Mouse (Mus musculus): ENCODE measurements around the gene Nphp4.

The Nphp4 gene

DNA sequence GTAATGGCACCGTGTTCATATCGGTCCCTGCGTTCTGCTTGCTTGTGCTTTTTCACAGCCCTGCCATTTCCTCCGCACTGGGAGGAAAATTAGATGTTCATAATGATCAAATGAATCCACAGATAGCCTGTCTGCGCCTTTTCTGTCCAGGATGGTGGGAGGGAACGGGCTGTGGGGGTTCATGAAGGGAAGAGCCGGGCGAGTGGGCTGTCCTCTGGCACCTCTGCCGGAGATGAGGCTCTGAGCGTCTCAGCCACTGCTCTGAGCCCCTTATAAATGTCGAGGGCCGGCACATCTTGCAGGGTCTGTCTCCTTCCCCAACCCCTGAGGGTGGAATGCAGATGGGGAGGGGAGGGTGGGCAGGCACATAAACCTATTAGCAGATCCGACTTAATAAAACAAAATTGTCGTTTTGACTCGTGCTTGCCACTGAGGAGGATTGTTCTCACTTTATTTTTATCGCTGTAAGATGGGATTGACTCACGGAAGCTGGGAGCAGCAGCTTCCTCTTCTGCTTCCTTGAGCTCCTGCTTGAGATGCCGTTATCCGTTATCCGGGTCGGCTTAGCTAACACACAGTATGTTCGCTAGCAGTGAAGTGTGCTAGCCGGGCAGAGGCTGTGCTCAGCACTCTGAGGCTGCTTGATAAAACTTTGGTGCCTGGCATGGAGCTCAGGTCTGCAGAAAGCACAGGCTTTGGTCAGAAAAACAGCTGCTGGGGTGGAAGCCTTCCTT is 92.3 kb downstream of the Nphp4 start:
- no peak for DNase-seq

GRCm38 (mm10) chr4:152574266-152574665 is 97.8 kb downstream of the Nphp4 start:
- DNase-seq = no peak

DNA sequence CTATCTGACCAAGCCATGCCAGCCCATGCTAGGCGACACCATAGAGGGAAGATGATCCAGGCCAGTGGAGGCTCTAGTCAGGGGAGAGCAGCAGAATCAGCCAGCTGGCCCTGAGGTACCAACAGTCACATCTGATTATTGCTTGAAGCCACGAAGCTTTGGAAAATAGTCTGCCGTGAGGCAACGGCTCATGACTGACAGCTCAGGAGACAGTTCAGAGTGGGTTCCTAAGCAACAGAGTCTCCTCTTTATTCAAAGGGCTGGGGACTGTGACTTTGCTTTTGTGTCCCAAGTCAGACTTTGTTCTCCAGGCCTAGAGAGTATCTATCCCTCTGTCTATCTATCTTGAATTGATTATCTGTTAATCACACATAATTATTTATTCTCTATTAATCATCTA is 100.3 kb downstream of the Nphp4 start:
- no peak for DNase-seq

GRCm38 (mm10) chr4:152579956-152580355 is 103.5 kb downstream of the Nphp4 start:
- DNase-seq = no peak

DNA sequence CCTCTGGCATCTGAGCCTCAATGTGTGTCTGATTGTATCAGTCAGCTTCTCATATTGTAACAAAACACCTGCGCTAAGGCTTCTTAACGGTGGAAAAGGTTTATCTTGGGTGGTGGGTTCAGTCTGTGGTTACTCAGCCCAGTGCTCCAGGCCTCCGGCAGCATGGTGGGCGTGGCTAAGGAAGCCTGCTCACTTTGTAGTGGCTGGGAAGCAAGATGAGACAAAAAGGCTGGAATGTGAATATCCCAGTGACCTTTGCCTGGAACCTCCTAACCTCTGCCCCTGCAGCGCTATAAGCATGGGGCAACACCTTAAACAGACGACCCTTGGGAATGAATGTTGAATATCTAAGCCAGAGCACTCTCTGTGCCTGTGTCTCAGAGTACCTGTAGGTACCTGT is 105.7 kb downstream of the Nphp4 start:
- DNase-seq = no peak

GRCm38 (mm10) chr4:152583616-152584015 is 107.1 kb downstream of the Nphp4 start:
- DNase-seq = no peak

DNA sequence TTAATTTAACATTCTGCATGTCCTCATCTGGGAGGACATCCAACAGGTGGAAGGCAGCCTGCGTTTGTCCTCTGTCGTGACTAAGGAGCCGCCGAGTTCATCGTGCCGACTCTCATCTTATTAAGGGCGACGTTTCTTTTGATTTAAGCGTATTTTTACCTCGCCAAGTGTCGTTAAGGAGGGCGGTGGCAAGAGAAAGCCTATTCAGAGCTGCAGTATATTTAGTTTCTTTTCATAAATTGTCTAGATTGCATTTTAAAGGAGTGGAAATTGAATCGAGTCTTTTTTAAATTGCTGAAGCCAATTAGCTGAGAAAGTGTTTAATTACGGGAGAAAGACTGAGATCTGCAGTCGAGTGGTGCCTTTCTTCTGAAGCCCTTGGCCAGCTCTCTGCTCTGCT is 109.0 kb downstream of the Nphp4 start:
- no peak for DNase-seq

- no peak for DNase-seq
Measured at GRCm38 (mm10) chr4:152586175-152586574, 109.7 kb downstream of the Nphp4 start.

- DNase-seq = no peak
Measured at GRCm38 (mm10) chr4:152604285-152604684, 127.8 kb downstream of the Nphp4 start.

GRCm38 (mm10) chr4:152609196-152609595 is 132.7 kb downstream of the Nphp4 start:
- DNase-seq = no peak

- no peak for DNase-seq
Measured at GRCm38 (mm10) chr4:152610026-152610425, 133.5 kb downstream of the Nphp4 start.
